Mouse (Mus musculus): ENCODE data around the gene Cyb5r2. TPM values are rescaled to one million over a fixed set of nuclear protein-coding genes. Genes with fewer than 3 reads are reported as not detected.

Gene Cyb5r2
- polyA plus RNA-seq (2017; shearing (Covaris generic)), result not detected

DNA sequence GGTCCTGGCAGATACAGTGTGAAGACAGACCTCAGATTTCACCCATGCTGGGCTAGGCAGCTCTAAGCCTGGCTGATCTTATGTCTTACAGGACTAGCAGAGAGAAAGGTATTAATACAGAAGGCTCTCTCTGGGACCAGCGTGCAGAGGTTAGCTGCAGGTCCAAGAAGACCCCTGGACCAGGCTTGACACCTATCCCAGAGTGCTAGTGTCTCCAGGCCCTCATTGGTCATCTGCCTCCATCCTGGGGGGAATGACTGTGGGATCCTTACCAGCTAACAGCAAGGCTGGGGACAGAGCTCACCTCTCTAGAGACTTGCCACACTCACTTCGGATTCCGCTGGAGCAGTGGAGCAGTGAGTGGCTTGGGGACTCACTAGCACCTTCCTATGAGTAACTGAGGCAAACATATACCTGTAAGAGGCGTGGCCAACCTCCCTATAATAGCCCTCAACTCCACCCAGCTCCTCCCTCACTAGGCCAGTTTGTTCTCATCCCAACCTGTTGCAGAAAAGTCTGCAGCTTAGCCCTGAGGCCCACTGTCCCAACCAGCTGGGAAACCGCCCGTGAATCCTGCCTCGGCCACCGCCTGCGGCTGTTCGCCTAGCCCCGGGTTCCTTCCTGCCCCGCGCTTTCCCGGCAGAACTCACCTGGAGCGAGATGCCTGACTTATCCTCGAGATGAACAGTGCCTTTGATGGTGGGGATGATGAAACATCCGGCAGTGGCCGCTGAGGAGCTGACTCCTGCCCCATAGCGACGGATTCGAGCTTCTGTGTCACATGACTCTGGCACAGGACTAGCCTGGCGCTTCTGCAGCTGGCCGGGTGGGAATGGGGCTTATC, at the start of gene Cyb5r2:
TSS of gene Cyb5r2 (minus strand) at position 725 of the 844 bp plus-strand sequence.
- ATAC-seq, result no peak

DNA sequence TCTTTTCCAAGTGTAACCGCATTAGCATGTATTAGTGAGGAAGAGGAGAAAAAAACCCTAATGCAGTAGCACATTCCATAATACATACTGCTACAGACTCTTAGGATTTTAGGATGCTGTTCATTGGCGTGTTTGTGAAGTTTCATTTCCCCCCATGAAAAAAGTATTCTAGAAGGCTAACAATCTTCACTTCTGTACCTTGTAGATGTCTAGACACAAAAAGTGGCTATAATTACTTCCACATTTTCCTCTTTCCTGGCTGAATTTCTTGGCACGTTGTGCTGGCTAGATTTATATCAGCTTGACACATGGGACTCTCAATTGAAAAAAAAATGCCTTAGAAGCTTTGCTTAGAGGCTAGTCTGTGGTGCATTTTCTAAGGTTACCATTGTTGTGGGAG, 44.3 kb upstream of the Cyb5r2 start:
- ATAC-seq, result no peak

DNA sequence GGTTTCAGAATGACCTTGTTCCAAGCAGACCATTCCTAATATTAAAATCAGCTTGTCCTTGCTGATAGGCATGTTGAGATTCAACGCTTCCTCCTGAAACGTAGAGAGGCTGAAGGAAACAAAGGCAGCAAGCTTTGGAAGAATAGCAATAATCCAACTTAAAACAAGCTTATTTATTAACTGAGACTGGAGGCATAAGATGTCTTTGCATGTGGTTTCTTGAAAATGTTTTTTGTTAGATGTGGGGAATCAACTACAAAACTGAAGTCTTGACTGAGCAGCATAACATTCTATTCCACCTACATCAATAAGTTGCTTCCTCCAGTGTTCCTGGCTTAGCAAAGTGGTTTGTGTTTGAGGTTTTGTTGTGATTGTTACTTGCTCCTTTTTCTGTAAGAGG, 43.3 kb upstream of the Cyb5r2 start, which contains the start of gene Ovch2:
TSS of gene Ovch2 (minus strand) at position 101 of the 400 bp plus-strand sequence.
- ATAC-seq, result no peak

DNA sequence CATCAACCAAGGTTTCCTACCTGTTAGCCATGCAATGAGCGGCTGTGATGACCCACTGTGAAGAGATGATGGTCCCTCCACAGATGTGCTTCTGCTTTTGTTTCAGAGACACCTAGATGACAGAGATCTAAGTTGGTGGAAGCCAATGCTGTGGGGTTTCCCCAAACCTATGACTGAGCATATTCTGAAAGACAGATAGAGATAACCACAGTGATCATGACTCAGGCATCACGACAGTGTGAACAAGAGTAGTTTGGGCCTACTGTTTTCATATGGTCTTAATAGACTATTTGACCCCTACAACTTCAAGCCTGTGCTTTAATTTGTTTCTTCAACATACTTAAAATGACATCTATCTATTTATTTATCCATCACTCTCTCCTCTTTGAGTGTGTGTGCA, 38.7 kb upstream of the Cyb5r2 start:
- no peak for ATAC-seq

DNA sequence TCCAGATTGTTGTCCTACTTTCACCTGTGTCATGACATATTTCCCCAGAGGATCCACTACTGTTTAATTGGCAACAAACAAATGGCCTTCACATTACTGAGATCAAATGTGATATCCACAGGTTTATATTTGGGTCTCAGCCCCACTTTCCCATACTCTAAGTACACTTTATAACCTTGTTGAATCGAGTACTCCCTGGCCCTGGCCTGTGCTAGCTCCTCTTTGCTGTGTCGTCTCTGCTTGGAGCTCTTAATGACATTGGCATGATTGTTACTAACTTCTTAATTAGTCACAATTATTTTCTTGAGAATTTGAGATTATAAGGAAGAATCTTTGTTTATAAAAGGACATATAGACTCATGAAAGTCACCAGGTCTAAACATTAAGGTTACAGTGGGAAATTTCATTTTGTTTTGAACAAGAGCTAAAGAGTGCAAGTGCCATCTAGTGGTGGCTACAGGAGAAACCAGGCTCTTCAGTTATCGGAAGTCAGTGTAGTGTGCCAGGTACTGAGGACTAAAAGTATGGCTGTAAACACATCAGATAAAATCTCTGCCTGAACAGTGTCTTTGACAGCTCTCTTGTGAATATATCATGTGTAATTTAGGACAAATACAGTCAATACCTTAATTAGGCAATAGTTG, 30.3 kb upstream of the Cyb5r2 start:
- ATAC-seq, result no peak

DNA sequence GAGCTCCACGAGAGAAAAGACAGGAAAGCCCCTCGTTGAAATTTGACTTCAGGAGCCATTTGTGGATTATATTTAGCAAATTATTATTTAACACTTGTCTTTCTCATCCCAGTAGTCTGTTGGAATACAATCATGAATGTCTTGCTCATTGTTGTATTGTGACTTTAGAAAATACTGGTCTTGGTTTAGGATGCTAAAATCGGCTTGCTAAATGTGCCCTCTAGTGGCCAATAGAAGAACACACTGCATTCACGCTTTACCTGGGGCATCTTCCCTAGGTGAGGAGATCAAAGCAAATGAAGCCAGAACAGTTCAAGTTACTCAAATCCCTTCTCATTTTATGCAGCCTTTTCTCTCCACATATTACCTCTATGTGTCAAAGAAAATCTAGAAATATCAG, 21.8 kb upstream of the Cyb5r2 start:
- peak; percentile 57 for ATAC-seq

DNA sequence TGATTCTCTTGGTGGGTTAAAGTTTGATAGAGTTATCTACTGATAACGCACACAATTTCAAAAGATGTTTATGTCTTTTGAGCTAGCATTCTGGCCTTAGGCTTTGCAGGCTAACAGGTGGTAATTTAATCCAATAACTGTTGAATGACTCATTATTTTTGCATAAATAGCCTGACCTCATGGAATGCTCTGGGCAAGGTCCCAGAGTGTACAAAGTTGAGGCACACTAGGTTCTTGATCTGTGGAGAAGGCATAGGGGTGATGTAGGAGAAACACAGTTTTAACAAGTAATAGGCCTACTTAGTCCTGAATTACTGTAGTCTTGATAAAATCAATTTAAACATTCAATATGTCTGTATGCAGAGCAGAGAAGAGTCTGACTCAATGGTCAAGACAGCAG, 20.4 kb upstream of the Cyb5r2 start:
- ATAC-seq, result no peak

DNA sequence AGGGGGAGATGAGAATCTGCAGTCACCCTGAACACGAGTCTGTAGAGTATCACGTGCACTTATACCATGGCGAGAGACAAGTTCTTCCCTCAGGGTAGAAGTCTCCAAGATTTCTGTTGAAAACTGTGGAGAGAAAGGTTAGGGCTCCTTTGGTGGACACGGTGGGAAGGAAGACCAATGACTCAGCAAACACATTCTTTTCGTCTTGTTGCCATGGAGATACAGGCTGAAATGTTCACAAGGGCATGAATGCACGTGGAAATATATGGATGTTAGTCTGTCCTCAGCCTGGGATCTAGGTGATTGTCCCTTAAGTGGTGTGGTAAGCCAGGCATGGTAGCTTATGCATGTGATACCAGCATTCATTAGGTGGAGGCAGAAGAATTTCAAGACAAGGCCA, 13.0 kb upstream of the Cyb5r2 start:
- no peak for ATAC-seq

DNA sequence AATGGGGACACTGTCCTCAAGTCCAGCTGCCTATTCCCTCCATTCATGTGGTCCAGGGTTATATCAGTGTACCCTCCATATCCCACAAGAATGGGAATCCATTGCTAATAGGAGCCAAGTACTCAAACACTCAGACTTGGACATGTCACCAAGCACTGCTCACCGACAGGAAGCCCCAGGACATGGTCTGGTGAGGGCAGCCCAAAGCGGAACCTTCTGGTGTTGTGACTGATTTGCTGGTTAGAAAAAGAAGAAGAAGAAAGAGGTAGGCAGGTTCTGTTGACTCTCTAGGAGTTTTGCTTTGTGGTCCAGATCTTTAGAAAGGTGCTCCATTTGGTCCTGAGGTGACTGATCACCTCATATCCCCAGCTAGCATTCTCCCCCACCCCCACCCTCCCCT, 1.1 kb downstream of the Cyb5r2 start:
- ATAC-seq, result no peak

DNA sequence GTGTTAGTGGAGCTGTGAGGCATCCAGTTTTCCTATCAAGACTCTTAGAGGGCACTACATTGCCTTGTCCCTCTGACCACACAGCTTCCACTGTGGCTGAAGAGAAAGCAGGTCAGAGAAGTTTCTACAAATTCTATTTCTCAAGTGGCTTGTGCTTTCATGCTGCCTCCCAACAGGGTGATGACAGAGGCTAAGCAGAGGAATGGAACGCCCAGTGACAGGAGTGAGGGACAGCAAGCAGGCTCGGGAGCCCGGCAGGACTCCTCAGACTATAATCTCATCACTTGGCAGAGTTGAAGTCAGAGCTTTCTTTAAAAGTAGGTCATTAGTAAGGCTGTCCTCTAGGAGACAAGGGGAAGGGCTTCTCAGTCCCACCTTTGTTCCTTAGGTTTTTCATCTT, 1.9 kb downstream of the Cyb5r2 start:
- no peak for ATAC-seq

DNA sequence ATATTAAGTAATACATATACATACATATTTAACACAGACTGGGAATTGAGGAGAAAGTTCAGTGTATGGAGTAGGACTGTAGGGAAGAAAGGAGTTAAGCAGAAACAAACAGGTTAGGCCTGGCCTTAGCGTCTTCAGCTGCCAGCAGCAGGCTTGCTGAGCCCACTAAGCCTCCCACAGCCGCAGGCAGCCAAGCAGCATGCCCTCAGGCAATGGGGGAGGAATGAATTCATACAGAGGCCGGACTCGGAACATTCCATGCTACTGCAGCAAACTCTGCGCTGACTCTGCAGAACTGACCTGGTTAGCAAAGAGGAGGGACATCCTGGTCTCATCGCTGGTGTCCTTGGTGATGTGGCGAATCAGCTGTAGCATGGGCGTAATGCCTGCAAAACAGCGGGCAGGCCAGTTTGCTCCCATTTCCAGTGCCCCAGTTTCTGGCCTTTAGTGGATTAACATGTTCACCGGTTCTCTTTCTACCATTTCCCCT, 5.8 kb downstream of the Cyb5r2 start:
- no peak for ATAC-seq

DNA sequence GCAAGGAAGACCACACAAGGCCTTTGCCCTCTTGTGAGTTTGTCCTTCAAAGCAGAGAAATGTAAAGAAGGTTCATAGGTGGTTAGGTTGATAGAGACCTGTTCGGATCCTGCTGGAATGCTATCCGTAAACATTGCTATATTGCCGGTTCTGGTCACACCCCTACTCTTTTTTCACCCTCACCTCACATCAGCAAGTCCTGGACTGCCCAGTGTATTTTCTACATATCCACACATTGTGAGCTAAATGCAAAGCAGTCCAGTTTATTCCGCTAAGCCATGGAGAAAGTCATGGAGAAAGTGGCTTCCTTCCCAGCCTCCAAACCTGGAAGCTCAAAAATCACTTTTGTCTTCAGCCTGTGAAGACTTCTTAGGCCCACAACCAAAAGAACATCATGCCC, 8.1 kb downstream of the Cyb5r2 start:
- no peak for ATAC-seq

DNA sequence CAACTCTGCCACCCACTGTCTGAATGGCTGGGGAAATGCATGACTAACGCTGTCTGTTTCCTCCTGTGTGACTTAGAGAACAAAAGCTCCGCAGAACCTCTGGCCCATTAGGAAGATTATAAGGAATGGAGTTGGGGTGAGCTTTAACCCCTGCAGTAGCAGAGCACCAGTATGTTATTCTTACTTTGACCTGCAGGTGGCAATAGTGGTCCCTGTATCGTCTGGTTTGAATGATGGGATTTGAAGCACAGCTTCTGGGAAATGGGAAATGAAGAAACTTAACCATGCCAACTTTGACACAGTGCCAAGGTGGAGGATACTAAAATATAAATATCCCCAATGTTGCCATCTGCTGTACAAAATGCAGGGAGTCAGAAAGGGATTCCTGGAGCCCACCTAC, 8.6 kb downstream of the Cyb5r2 start:
- peak; percentile 47 for ATAC-seq

DNA sequence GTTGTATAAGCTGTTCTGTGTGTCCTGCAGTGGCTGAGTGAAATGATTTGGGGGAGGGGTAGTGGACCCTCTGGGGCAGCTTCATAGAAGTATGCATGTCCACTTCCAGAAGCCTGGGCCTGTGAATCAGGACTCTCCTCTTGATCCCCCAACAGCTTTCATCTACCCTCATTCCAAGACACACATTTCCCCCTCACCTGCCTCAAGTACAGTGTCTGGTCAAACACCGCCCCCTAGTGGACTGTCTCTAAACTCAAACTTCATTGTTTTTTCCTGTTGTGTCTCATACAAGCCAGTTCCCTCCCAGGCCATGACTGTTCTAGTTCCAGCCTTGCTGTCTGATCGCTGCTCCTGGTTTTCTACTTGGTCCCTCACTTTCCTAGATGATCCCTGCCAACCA, 9.9 kb downstream of the Cyb5r2 start:
- ATAC-seq, result peak; percentile 73

DNA sequence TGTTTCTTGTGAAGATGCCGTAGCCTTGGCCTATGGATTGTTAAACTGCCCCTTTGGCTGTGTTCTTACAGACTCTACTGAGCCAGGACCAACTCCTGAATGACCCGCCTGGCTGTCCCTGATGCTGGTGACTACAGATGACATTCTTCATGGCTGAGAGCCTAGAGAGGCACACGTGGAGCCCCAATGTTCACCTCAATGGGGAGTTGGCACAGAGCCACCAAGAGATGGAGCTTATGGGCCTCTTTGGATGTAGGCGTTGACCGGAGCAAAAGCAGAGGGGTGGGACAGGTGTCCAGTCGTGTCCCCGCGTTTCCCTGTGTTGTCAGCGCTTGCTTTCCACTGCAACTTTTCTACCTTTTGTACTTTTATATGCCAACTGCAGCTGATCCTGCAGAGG, 10.4 kb downstream of the Cyb5r2 start:
- no peak for ATAC-seq

DNA sequence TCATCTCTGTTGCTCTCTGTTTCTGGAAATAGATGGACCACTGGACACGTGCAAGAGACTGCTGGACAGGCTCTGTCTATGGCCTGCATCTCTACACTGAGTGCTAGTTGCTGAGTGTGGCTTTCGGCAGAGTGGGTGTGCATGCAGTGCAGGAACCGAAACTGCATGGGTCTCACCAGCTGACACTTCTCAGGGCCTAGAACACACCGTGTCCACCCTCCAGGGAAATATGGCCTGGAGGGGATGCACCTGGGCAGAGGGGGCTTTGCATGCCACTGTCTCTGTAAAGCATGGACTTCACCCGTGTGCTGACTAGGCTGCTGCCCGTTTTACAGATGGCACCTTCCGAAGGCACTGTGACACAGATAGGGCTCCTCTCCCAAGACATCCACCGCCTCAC, 11.8 kb downstream of the Cyb5r2 start:
- ATAC-seq, result no peak

DNA sequence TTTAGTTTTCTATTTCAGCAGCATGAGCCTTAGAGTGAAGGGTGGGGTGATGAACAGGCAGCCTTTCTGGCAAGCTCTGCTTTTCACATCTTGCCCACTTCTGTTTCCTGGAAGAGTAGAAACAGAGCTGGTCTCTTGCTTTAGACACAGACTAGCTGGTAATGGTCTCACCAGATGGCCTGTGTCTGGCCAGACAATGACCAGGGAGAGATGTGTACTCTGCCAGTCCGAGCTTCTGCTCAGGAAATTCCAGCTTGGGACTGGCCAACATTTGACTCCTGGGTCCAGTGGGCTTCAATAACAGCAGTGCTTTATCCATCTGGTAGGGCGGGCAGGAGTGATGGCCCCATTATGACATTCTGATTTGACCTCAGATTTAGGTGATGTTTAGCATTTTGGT, 12.7 kb downstream of the Cyb5r2 start:
- no peak for ATAC-seq

DNA sequence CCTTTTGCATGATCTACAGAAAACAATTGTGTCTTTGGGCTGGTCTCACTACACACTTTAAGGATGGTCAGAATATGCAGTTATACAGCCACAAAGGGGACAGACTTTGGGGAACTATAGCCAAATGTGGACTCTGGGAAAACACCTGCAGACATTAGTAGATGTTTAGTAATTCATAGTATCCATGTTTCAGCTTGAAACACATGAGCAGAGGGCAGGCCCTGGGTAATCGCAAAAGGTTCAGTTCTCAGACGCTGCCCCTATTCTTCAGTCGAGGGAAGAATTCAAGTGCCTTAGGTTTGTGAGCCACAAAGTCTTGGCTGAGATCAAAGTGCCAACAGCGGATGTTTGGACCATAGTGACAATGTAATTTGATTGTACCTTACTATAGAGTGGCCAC, 13.4 kb downstream of the Cyb5r2 start:
- ATAC-seq, result no peak

DNA sequence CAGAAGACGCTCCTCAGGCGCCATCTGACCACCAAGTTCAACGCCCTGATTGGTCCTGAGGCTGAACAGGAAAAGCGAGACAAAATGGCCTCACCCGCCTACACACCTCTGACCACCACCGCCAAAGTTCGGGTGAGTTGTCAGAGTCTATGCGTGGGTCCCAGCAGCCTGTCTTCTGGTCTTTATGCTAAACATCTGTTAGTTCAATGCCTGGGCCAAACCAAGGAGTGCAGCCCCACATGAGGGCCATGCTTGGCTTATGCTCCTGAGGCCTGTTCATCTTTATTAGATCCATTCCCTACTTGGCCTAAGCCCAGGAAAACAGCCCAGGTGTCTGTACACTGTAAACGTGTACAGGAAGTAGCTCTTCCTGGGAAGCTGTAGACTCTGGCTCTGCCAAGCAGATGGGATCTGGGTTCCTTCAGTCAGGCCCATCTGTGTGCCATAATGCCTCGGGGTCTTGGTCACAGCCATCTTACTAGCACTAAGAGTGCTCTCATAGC, 14.8 kb downstream of the Cyb5r2 start:
- no peak for ATAC-seq

DNA sequence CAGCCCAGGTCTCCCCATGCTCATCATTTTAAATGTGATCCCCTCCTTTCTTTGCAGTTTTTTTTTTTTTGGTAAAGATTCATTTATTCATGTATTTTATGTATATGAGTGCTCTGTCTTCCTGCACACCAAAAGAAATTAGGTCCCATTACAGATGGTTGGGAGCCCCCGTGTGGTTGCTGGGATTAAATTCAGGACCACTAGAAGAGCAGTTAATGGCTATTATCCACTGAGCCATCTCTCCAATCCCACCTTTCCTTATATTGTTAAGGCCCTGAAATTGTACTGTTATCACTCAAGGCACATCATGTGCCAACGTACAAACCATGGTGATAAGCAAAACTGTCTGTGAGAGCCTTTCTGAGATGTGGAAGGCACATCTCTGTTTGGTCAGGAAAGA, 19.1 kb downstream of the Cyb5r2 start:
- no peak for ATAC-seq

DNA sequence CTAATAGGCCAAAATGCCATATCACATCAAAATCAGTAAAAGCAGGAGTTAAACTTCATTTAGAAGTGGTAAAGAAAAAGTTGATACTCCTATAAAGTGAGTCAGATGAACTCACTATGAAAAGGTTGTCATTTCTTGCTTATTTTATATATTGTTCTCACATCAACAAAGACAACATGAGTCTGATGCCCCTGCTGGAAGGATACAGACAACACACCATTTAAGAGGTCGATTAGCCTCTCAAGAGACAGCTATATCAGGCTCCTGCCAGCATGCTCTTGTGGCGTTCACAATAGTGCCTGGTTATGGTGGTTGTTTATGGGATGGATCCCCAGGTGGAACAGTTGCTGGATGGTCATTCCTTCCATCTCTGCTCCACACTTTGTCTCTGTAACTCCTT, 24.7 kb downstream of the Cyb5r2 start:
- no peak for ATAC-seq

DNA sequence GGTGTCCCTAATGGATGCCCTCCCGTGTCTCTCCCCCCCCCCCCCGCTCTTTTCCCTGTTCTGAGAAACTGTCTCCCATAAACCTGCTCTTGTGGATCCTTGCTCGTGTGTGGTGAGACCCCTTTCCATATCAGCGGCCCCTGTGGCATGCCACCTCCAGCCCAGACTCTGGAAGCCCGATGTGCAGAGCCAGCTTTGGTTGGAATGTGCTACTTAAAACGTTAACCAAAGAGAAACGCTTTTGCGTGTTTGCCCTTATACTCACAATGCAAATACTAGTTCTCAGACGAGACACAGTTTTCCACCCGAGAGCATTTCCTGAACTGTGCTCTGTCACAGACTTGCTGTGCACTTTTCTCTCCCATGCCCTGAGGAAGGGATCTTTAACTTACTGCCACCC, 27.2 kb downstream of the Cyb5r2 start:
- ATAC-seq, result no peak

DNA sequence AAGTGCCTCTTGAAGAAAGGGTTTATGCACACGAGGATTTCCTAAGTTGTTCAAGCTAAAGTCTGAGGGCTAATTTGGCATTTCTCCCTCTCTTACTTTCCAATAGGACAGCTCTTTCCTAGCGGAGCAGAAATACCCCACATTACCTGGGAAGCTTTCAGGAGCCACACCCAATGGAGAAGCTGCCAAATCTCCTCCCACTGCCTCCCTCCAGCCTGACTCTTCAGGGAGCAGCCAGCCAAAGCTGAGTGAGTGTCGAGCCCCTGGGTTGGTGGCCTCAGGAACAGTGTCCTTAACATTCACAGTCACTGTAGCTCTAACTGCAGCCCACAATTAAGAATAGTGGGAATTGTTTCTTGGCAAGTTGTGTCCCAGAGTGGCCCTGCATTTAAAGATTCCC, 30.3 kb downstream of the Cyb5r2 start:
- ATAC-seq, result no peak

DNA sequence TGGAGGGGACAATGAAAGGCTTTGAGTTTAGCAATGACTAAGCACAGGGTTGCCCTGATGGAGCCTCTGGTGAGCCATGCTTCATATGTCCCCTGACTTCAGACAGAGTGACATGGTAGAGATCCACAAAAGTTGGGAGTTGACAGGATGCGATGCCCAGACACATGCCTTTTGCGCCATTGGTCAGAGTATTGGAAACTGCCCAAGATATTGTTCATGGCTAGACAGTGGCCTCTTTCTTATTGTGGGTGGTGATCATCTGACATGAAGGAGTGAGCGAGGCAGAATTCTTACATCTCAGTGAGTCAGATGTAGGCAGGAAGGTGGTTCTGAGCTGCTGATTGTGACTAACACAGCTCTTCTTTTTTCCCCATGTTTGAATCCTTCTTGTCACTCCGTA, 35.3 kb downstream of the Cyb5r2 start:
- ATAC-seq, result no peak

All from activated CD4-positive, CD25-positive, alpha-beta regulatory T cell, adult 4 months (primary cell).